Mouse (Mus musculus) forebrain, postnatal 0 days (tissue): ENCODE measurements around the gene Rnf150. TPM values are rescaled to one million over a fixed set of nuclear protein-coding genes. Genes with fewer than 3 reads are reported as not detected.

Experiments
- ATAC-seq: fragments of 200-750 bp; cut with Nextera tagmentation; 2 replicates; pipeline ENCODE4 v1.8.0; 2017; ENCODE audit warnings: mild to moderate bottlenecking, moderate library complexity
- DNase-seq: peaks from one replicate; pipeline ENCODE4 v3.0.0-alpha.2; 2015
- H3K27ac ChIP-seq: fragments of 300-500 bp; sonication (generic); 2 replicates; pipeline ENCODE4 v1.5.1; 2014; ENCODE audit warnings: low read depth, mild to moderate bottlenecking, antibody characterized with exemption, low read length, moderate library complexity, mixed read lengths
- H3K27me3 ChIP-seq: fragments of 300-500 bp; sonication (generic); 2 replicates; pipeline ENCODE4 v1.6.1; 2014; ENCODE audit warnings: mild to moderate bottlenecking, low read length, mixed read lengths; ENCODE audit not compliant: insufficient read depth
- H3K36me3 ChIP-seq: fragments of 300-500 bp; sonication (generic); 2 replicates; pipeline ENCODE4 v1.6.1; 2014; ENCODE audit warnings: mild to moderate bottlenecking, moderate library complexity; ENCODE audit not compliant: insufficient read depth
- H3K4me1 ChIP-seq: fragments of 300-500 bp; sonication (generic); 2 replicates; pipeline ENCODE4 v1.6.1; 2014; ENCODE audit warnings: antibody characterized with exemption; ENCODE audit not compliant: insufficient read depth
- H3K4me2 ChIP-seq: fragments of 300-500 bp; sonication (generic); 2 replicates; pipeline ENCODE4 v1.6.1; 2014; ENCODE audit warnings: low read depth, mild to moderate bottlenecking, moderate library complexity
- H3K4me3 ChIP-seq: fragments of 300-500 bp; sonication (generic); 2 replicates; pipeline ENCODE4 v1.5.1; 2014; ENCODE audit warnings: low read depth, low read length, mixed read lengths
- H3K9ac ChIP-seq: fragments of 300-500 bp; sonication (generic); 2 replicates; pipeline ENCODE4 v1.6.1; 2014; ENCODE audit warnings: mild to moderate bottlenecking
- H3K9me3 ChIP-seq: fragments of 300-500 bp; sonication (generic); 2 replicates; pipeline ENCODE4 v1.6.1; 2016; ENCODE audit warnings: low read length
- CTCF ChIP-seq: sonication (generic); IDR thresholded peaks from 2 replicates; pipeline ENCODE4 v1.5.1; 2016; ENCODE audit warnings: antibody characterized with exemption, control low read depth, low read depth
- WGBS: fragments of 180-500 bp; shearing (Covaris S2); extraction: QIAGEN DNeasy Blood & Tissue Kit; methylation state at CpG from one replicate; pipeline ENCODE4 v1.1.7; 2014; 5-methylcytosine and 5-hydroxymethylcytosine counted together
- polyA plus RNA-seq: library from polyadenylated mRNA; unstranded; fragments of >200 nt; fragmentation: Nextera tagmentation; extraction: Ambion mirVana; gene quantifications from 2 replicates; pipeline ENCODE4 v1.2.1, GENCODE M21; 2015
- total RNA-seq: library from RNA; depleted of rRNA; stranded (reverse); fragments of >200 nt; gene quantifications from 2 replicates; pipeline ENCODE4 v1.2.3, GENCODE M21; 2014

The Rnf150 gene
- total and polyA plus RNA-seq, 2 experiments from 2014 or later, result 1.3 to 12.3 TPM

- DNase-seq (no peak), ATAC-seq (peak; percentile 34; the same call in 1 of the 2 replicates)
- 34% methylated on average over 12 of the region's 12 CpGs for WGBS
- no peaks in the 10 kb centered on the region for H3K4me1 ChIP-seq
- no peak overlapping the region for H3K27ac ChIP-seq
- no peak overlapping the region for H3K4me2 ChIP-seq
- no peaks in the 10 kb centered on the region for H3K9me3 ChIP-seq
- no peak overlapping the region for H3K4me3 ChIP-seq
- no peak overlapping the region for H3K9ac ChIP-seq
- TF ChIP-seq CTCF, result no peak
- no peaks in the 10 kb centered on the region for H3K27me3 ChIP-seq
- no peaks in the 10 kb centered on the region for H3K36me3 ChIP-seq
Measured at GRCm38 (mm10) chr8:82901549-82902138, 38.5 kb downstream of the Rnf150 start.

- no peaks in the 10 kb centered on the region for H3K4me1 ChIP-seq
- no peaks in the 10 kb centered on the region for H3K9me3 ChIP-seq
- DNase-seq, result no peak
- H3K27me3 ChIP-seq, result no peaks in the 10 kb centered on the region
- no peaks in the 10 kb centered on the region for H3K36me3 ChIP-seq
- H3K27ac ChIP-seq, result no peak overlapping the region
- H3K4me3 ChIP-seq, result no peak overlapping the region
- no peak overlapping the region for H3K9ac ChIP-seq
- ATAC-seq, result no peak
- TF ChIP-seq CTCF, result no peak
- no peak overlapping the region for H3K4me2 ChIP-seq
- 84% methylated on average over 3 of the region's 3 CpGs for WGBS
Measured at GRCm38 (mm10) chr8:82903497-82903896, 40.3 kb downstream of the Rnf150 start.

GRCm38 (mm10) chr8:82907271-82907670, 44.1 kb downstream of the Rnf150 start:
- no peak overlapping the region for H3K27ac ChIP-seq
- H3K9me3 ChIP-seq, result no peaks in the 10 kb centered on the region
- no peaks in the 10 kb centered on the region for H3K36me3 ChIP-seq
- ATAC-seq (no peak), DNase-seq (no peak)
- H3K4me2 ChIP-seq, result no peak overlapping the region
- WGBS, result 86% methylated on average over 3 of the region's 3 CpGs
- H3K4me3 ChIP-seq, result no peak overlapping the region
- TF ChIP-seq CTCF, result no peak
- H3K27me3 ChIP-seq, result no peaks in the 10 kb centered on the region
- no peak overlapping the region for H3K9ac ChIP-seq
- no peaks in the 10 kb centered on the region for H3K4me1 ChIP-seq

- no peak for DNase-seq
- Histone ChIP-seq H3K4me2 (no peak overlapping the region), H3K4me3 (no peak overlapping the region), H3K4me1 (no peaks in the 10 kb centered on the region), H3K36me3 (no peaks in the 10 kb centered on the region), H3K27ac (no peak overlapping the region), H3K9ac (no peak overlapping the region), H3K9me3 (no peaks in the 10 kb centered on the region), H3K27me3 (no peaks in the 10 kb centered on the region)
- ATAC-seq, result no peak
- TF ChIP-seq CTCF, result no peak
Measured at GRCm38 (mm10) chr8:82911436-82911835, 48.3 kb downstream of the Rnf150 start.

GRCm38 (mm10) chr8:82912282-82912681, 49.1 kb downstream of the Rnf150 start:
- no peaks in the 10 kb centered on the region for H3K9me3 ChIP-seq
- DNase-seq, result no peak
- no peak overlapping the region for H3K9ac ChIP-seq
- no peaks in the 10 kb centered on the region for H3K27me3 ChIP-seq
- TF ChIP-seq CTCF, result no peak
- H3K36me3 ChIP-seq, result no peaks in the 10 kb centered on the region
- ATAC-seq, result no peak
- no peak overlapping the region for H3K4me3 ChIP-seq
- H3K27ac ChIP-seq, result no peak overlapping the region
- no peaks in the 10 kb centered on the region for H3K4me1 ChIP-seq
- 80% methylated on average over 4 of the region's 4 CpGs for WGBS
- H3K4me2 ChIP-seq, result no peak overlapping the region

- WGBS, result 88% methylated on average over 3 of the region's 3 CpGs
- Histone ChIP-seq H3K4me1 (no peaks in the 10 kb centered on the region), H3K9me3 (no peaks in the 10 kb centered on the region), H3K27ac (no peak overlapping the region), H3K27me3 (no peaks in the 10 kb centered on the region), H3K4me2 (no peak overlapping the region), H3K36me3 (no peaks in the 10 kb centered on the region), H3K9ac (no peak overlapping the region), H3K4me3 (no peak overlapping the region)
- ATAC-seq, result no peak
- no peak for DNase-seq
- no peak for TF ChIP-seq CTCF
Measured at GRCm38 (mm10) chr8:82914543-82914942, 51.4 kb downstream of the Rnf150 start.

- DNase-seq, result no peak
- H3K4me2 ChIP-seq, result no peak overlapping the region
- whole genome bisulfite sequencing, result 76% methylated on average over 1 of the region's 1 CpGs
- no peaks in the 10 kb centered on the region for H3K27me3 ChIP-seq
- H3K4me1 ChIP-seq, result no peaks in the 10 kb centered on the region
- H3K9ac ChIP-seq, result no peak overlapping the region
- ATAC-seq, result no peak
- no peak for TF ChIP-seq CTCF
- H3K36me3 ChIP-seq, result no peaks in the 10 kb centered on the region
- H3K27ac ChIP-seq, result no peak overlapping the region
- no peaks in the 10 kb centered on the region for H3K9me3 ChIP-seq
- no peak overlapping the region for H3K4me3 ChIP-seq
Measured at GRCm38 (mm10) chr8:82916851-82917539, 53.8 kb downstream of the Rnf150 start.
